Mouse (Mus musculus): ENCODE measurements around the gene Ift22. TPM values are rescaled to one million over a fixed set of nuclear protein-coding genes. Genes with fewer than 3 reads are reported as not detected.

Gene Ift22
- polyA plus RNA-seq, 1 experiment = 13.4 TPM

- TF ChIP-seq CTCF (IDR thresholded peaks at IDR 0.05; ENCODE audit: insufficient read depth, low read length) (no peak), POLR2A (IDR thresholded peaks at IDR 0.05; ENCODE audit: borderline replicate concordance, extremely low read depth, low read depth, low read length) (no peak)
- WGBS = 72% methylated on average over 1 of the region's 1 CpGs
- DNase-seq = no peak
- Histone ChIP-seq H3K4me1 (ENCODE audit: control insufficient read depth, insufficient read depth, low read length) (peaks cover 4% of the 10 kb centered on the region; the same call in 1 of the 2 replicates), H3K4me3 (replicated peaks; ENCODE audit: extremely low read depth, low read depth, low read length) (no peak overlapping the region)
Observed at GRCm38 (mm10) chr5:136957250-136957649, 49.3 kb downstream of the Ift22 start.

- no peak for DNase-seq
Observed at GRCm38 (mm10) chr5:136958991-136959605, 51.1 kb downstream of the Ift22 start.

GRCm38 (mm10) chr5:136960053-136960452 lies 52.1 kb downstream of the Ift22 start:
- DNase-seq = no peak
- WGBS = 75% methylated on average over 6 of the region's 6 CpGs
- Histone ChIP-seq H3K4me1 (ENCODE audit: control insufficient read depth, insufficient read depth, low read length) (peaks cover 3% of the 10 kb centered on the region; the same call in 1 of the 2 replicates), H3K4me3 (replicated peaks; ENCODE audit: extremely low read depth, low read depth, low read length) (no peak overlapping the region)
- TF ChIP-seq CTCF (IDR thresholded peaks at IDR 0.05; ENCODE audit: insufficient read depth, low read length) (no peak), POLR2A (IDR thresholded peaks at IDR 0.05; ENCODE audit: borderline replicate concordance, extremely low read depth, low read depth, low read length) (no peak)

More at GRCm38 (mm10) chr5:136958991-136959605, 51.1 kb downstream of the Ift22 start:
- peaks cover 5% of the 10 kb centered on the region; the same call in 1 of the 2 replicates for H3K4me1 ChIP-seq (ENCODE audit: control insufficient read depth, insufficient read depth, low read length)
- TF ChIP-seq POLR2A (IDR thresholded peaks at IDR 0.05; ENCODE audit: borderline replicate concordance, extremely low read depth, low read depth, low read length) (no peak), CTCF (IDR thresholded peaks at IDR 0.05; ENCODE audit: insufficient read depth, low read length) (no peak)
- H3K4me3 ChIP-seq (replicated peaks; ENCODE audit: extremely low read depth, low read depth, low read length) = no peak overlapping the region
- WGBS = 54% methylated on average over 5 of the region's 5 CpGs

GRCm38 (mm10) chr5:136961334-136961982 lies 53.5 kb downstream of the Ift22 start:
- no peak for TF ChIP-seq CTCF (IDR thresholded peaks at IDR 0.05; ENCODE audit: insufficient read depth, low read length)
- TF ChIP-seq POLR2A (IDR thresholded peaks at IDR 0.05; ENCODE audit: borderline replicate concordance, extremely low read depth, low read depth, low read length) = no peak
- Histone ChIP-seq H3K4me3 (replicated peaks; ENCODE audit: extremely low read depth, low read depth, low read length) (peak overlapping the region; percentile 97), H3K4me1 (ENCODE audit: control insufficient read depth, insufficient read depth, low read length) (peaks cover 11% of the 10 kb centered on the region)
- DNase-seq = no peak
- 35% methylated on average over 5 of the region's 5 CpGs for WGBS

- 0% methylated on average over 20 of the region's 20 CpGs for WGBS
- Histone ChIP-seq H3K4me1 (ENCODE audit: control insufficient read depth, insufficient read depth, low read length) (peaks cover 15% of the 10 kb centered on the region), H3K4me3 (replicated peaks; ENCODE audit: extremely low read depth, low read depth, low read length) (peak overlapping the region; percentile 97)
- peak; percentile 95 for DNase-seq
- TF ChIP-seq CTCF (IDR thresholded peaks at IDR 0.05; ENCODE audit: insufficient read depth, low read length) (0 out of 2 replicates have a peak, but pooled peaks have one; percentile 5), POLR2A (IDR thresholded peaks at IDR 0.05; ENCODE audit: borderline replicate concordance, extremely low read depth, low read depth, low read length) (peak; percentile 73; the same call in 1 of the 2 replicates)
Observed at GRCm38 (mm10) chr5:136961983-136962461, 54.1 kb downstream of the Ift22 start.

GRCm38 (mm10) chr5:136962501-136962900 lies 54.6 kb downstream of the Ift22 start:
- TF ChIP-seq POLR2A (IDR thresholded peaks at IDR 0.05; ENCODE audit: borderline replicate concordance, extremely low read depth, low read depth, low read length) = no peak
- TF ChIP-seq CTCF (IDR thresholded peaks at IDR 0.05; ENCODE audit: insufficient read depth, low read length) = peak; percentile 92
- WGBS = under 1% methylated on average over 10 of the region's 10 CpGs
- peak; percentile 83 for DNase-seq
- Histone ChIP-seq H3K4me1 (ENCODE audit: control insufficient read depth, insufficient read depth, low read length) (peaks cover 15% of the 10 kb centered on the region), H3K4me3 (replicated peaks; ENCODE audit: extremely low read depth, low read depth, low read length) (peak overlapping the region; percentile 97)

GRCm38 (mm10) chr5:136962966-136963540 lies 55.1 kb downstream of the Ift22 start:
- no peak for DNase-seq
- Histone ChIP-seq H3K4me1 (ENCODE audit: control insufficient read depth, insufficient read depth, low read length) (peaks cover 15% of the 10 kb centered on the region), H3K4me3 (replicated peaks; ENCODE audit: extremely low read depth, low read depth, low read length) (no peak overlapping the region)
- TF ChIP-seq CTCF (IDR thresholded peaks at IDR 0.05; ENCODE audit: insufficient read depth, low read length) (no peak), POLR2A (IDR thresholded peaks at IDR 0.05; ENCODE audit: borderline replicate concordance, extremely low read depth, low read depth, low read length) (no peak)
- 68% methylated on average over 8 of the region's 8 CpGs for WGBS

Other genes with a start within 250 kb of the Ift22 start
- not detected in 2 replicates for gene Myl10, start 215.0 kb upstream of the Ift22 start, polyA plus RNA-seq (2012; rRNA removed)
- 1.5 and 2.0 TPM in 2 replicates for gene Col26a1, start 24.9 kb upstream of the Ift22 start, polyA plus RNA-seq (2012; rRNA removed)
- gene Fis1, start 45.1 kb downstream of the Ift22 start, polyA plus RNA-seq (2012; rRNA removed) = 203 and 217 TPM in 2 replicates
- gene Cldn15, start 58.5 kb downstream of the Ift22 start, polyA plus RNA-seq (2012; rRNA removed) = 20.6 and 27.6 TPM in 2 replicates
- gene Plod3, start 78.9 kb downstream of the Ift22 start, polyA plus RNA-seq (2012; rRNA removed) = 84.8 and 85.6 TPM in 2 replicates
- gene Znhit1, start 79.9 kb downstream of the Ift22 start, polyA plus RNA-seq (2012; rRNA removed) = 70.3 and 82.0 TPM in 2 replicates
- 0.03 TPM in 1 of 2 replicates, not detected in the other for gene Vgf, start 118.2 kb downstream of the Ift22 start, polyA plus RNA-seq (2012; rRNA removed)
- gene Ap1s1, start 138.0 kb downstream of the Ift22 start, polyA plus RNA-seq (2012; rRNA removed) = 29.0 and 32.0 TPM in 2 replicates
- gene Serpine1, start 164.1 kb downstream of the Ift22 start, polyA plus RNA-seq (2012; rRNA removed) = 19.8 and 22.0 TPM in 2 replicates
- gene Trim56, start 208.1 kb downstream of the Ift22 start, polyA plus RNA-seq (2012; rRNA removed) = 24.4 and 26.8 TPM in 2 replicates
- gene Muc3, start 241.2 kb downstream of the Ift22 start, polyA plus RNA-seq (2012; rRNA removed) = 4.3 TPM in 1 of 2 replicates, not detected in the other